Mouse (Mus musculus): ENCODE measurements around the gene Mep1a.
"Not testable (repeated sequence)": the region's sequence is repeated elsewhere in the genome, so short reads cannot be mapped to it uniquely, and the experiment has no call there.

Gene Mep1a

DNA sequence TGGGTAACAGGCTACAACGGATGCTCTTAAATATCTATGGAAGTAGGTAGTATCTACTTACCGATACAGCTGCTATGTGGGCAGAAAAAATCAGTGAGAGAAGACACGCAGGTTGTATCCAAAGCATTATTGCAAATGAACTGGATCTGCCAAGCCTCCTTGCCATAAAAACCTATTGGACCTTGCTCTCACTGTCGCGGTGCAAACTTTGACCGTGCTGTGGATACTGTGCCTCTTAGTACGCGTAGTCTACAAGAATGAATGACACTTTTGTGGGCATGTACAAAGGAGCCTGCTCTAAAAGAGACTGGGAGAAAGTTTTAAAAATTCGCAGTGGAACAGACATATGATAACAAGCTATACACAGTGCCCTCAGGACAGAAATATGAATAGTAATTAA, at the start of gene Mep1a:
TSS of gene Mep1a (minus strand) at position 221 of the 400 bp plus-strand sequence.
- DNase-seq (ENCODE audit: low spot score) = no peak

- no peak for DNase-seq (ENCODE audit: low spot score)
These were observed 48.6 kb upstream of the Mep1a start for GRCm38 (mm10) chr17:43551122-43551630.

DNA sequence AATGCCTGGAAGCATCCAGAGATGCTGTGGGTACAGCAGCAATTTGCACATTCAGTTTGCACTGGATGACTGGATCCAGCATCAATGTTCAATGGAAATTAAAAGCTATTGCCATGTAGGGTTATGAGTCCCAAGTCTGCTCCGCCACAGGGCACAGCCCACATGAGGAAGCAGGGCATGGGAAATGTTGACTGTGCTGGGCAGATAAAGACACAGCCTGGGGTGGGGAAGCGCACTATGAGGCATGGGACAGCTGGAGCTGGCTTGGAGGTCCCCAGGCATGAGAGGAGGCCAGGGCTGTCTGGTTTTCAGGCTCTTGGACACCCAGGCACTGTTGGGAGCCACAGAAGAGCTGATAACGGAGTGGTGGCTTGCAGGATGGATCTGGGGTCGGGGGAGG, 41.4 kb upstream of the Mep1a start:
- DNase-seq (ENCODE audit: low spot score) = no peak

GRCm38 (mm10) chr17:43543539-43543938, 40.9 kb upstream of the Mep1a start, which contains the start of gene Ankrd66:
Ankrd66 (minus strand) TSS chr17:43543639.
- DNase-seq (ENCODE audit: low spot score) = no peak

- no peak for DNase-seq (ENCODE audit: low spot score)
These were observed 36.2 kb upstream of the Mep1a start for GRCm38 (mm10) chr17:43538767-43539166.

DNA sequence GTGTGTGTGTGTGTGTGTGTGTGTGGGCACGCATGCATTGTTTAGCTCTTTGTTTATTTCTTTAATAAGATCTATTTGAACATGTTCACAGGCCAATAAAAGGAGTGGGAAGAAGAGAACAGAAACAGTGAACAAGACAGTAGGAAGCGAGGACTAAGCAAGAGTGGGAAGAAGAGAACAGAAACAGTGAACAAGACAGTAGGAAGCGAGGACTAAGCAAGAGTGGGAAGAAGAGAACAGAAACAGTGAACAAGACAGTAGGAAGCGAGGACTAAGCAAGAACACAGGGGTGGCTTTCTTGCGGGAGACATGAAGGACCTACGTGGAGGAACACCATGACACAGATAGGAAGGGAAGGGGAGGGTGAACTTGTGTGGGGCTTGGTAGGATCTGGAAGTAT, 34.2 kb upstream of the Mep1a start:
- DNase-seq (ENCODE audit: low spot score) = not testable (repeated sequence)

- peak; percentile 42 for DNase-seq (ENCODE audit: low spot score)
These were observed 32.0 kb upstream of the Mep1a start for GRCm38 (mm10) chr17:43534362-43535222.

DNA sequence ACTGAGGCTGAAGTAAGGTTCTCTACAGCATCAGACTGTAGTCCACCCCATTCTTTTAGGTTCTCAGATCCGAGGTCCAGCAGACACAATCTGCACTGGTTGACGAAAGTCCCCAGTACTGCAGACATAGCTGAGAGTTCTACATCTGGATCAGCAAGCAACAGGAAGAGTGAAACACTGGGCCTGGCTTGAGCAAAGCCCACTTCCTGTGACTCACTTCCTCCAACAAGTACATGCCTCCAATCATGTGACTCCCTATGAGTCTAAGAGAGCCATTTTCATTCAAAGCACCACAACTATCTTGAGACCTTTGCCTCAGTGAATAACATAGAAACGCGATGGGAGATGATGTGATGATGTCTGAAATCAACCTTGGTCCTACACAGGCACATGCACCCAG, 28.6 kb upstream of the Mep1a start:
- no peak for DNase-seq (ENCODE audit: low spot score)

DNA sequence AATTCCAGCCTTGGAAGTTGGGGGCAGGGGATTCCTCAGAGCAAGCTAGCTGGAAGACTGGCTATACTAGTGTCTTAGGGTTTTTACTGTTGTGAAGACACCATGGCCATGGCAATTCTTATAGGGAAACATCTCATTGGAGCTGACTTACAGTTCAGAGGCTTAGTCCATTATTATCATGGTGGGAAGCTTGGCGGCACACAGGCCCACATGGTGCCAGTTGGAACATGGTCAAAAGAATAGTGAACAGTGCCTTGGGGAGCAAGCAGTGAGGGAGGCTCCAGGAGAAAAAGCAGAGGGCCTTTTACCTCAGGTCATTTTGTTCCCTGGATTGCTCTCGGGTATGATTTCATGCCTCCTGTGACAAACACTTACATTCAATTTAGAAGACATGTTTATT, 27.9 kb upstream of the Mep1a start:
- no peak for DNase-seq (ENCODE audit: low spot score)

- DNase-seq (ENCODE audit: low spot score) = no peak
These were observed 17.6 kb upstream of the Mep1a start for GRCm38 (mm10) chr17:43520166-43520565.

DNA sequence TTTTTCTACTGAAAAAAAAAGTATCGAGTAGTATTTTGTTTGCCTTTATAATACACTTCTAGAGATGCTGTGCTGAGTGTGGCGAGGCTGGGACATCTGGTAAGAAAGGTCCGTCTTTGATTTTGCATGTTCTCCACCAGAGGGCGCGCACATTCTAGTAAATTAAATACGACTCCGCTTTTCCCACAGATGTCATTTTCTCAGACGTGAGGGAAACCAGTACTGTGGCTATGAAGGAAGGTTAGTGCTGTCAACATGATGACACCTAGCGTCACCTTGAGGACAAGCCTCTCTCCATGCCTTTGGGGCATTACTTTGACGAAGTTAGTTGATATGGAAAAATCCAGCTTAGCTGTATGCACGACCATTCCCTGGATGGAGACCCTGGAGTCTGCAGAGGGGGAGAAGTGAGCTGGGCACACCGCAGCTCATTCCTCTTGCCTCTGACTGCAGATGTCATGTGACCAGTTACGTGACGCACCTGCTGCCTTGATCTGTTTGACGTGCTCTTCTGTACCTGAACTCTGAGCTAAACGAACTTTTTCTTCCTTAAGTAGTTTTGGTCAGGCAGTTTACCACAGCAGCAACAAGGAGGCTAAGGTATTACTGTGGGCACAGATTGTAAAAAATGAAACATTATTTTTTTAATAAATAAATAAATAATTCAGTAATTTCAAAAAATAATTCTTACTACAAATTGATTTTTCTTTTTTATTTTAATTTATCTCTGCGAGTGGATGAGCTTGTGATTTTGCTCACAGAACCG, 16.2 kb upstream of the Mep1a start:
- peak; percentile 88 for DNase-seq (ENCODE audit: low spot score)

DNA sequence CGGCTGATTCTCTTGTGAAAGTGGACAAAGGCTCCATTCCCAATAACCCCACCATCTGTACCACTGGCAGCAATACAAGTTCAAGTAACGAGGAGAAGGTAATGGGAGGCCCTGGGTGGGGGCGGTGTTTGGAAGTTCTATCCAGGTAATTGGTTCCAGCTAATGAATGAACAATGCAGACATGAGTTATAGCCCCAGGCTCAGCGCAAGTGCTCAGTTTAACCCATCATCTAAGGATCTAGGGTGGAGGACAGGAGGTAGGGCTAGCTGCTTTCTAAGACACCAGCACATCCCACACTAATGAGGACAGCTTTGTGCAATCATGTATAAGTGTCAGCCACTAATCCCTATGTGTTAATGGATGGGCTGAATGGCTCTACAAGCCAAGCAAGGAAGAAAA, 8.2 kb upstream of the Mep1a start:
- no peak for DNase-seq (ENCODE audit: low spot score)

- no peak for DNase-seq (ENCODE audit: low spot score)
These were observed 2.0 kb upstream of the Mep1a start for GRCm38 (mm10) chr17:43504594-43504934.

DNA sequence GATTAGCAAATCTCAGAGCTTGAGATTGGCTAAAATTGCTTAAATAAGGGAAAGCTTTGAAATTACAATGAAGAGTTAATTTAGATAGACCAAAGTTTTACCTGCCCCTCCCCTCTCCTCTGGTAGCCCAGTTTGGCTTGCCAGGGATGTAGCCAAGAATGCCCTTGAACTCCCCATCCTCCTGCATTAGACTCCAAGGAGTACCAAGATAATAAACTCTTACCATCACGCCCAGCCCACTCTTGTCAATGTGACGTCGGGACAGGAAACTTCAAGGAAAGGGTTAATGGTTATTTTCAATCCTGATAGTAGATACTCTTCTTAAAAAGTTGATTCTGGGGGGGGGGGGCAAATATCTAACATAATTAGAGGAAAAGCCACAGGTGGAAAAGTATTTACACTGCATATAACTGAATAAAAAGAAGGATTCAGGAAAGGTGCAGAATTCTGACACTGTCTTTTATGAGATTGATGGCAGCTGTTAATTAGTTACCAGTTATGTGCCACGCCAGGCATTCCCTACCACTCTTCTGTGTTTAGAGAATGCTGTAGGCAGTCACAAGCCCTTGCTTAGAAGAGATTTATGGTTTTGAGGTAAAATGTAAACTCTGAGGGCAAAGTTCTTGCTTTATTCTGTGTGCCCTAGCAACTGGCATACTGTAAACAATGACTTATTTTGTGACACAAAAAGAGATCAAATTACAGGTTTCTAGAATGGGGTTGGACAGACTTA, 1.4 kb upstream of the Mep1a start:
- DNase-seq (ENCODE audit: low spot score) = no peak

- DNase-seq (ENCODE audit: low spot score) = no peak
These were observed 981 bp downstream of the Mep1a start for GRCm38 (mm10) chr17:43501631-43502030.

GRCm38 (mm10) chr17:43501223-43501622, 1.4 kb downstream of the Mep1a start:
- DNase-seq (ENCODE audit: low spot score) = no peak

- no peak for DNase-seq (ENCODE audit: low spot score)
These were observed 2.1 kb downstream of the Mep1a start for GRCm38 (mm10) chr17:43500513-43500912.

DNA sequence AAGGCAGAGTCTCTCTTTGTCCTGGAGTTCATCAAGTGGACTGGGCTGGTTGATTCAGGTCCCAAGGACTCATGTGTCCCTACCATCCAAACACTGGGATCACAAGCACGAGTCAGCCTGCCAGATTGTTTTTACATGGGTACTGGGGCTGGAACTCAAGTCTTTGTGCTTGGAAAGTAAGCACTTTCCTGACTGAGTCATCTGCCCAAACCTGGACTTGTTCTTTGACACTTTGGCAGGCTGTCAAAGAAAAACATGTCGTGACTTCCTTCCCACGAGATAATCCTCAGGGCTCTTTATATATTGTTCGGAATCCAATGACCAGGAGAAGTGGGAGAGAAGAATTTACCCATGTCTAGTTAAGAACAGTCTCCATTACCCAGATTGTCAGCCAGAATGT, 5.1 kb downstream of the Mep1a start:
- DNase-seq (ENCODE audit: low spot score) = no peak

GRCm38 (mm10) chr17:43495502-43495901, 7.1 kb downstream of the Mep1a start:
- no peak for DNase-seq (ENCODE audit: low spot score)

GRCm38 (mm10) chr17:43490371-43490770, 12.2 kb downstream of the Mep1a start:
- not testable (repeated sequence) for DNase-seq (ENCODE audit: low spot score)

DNA sequence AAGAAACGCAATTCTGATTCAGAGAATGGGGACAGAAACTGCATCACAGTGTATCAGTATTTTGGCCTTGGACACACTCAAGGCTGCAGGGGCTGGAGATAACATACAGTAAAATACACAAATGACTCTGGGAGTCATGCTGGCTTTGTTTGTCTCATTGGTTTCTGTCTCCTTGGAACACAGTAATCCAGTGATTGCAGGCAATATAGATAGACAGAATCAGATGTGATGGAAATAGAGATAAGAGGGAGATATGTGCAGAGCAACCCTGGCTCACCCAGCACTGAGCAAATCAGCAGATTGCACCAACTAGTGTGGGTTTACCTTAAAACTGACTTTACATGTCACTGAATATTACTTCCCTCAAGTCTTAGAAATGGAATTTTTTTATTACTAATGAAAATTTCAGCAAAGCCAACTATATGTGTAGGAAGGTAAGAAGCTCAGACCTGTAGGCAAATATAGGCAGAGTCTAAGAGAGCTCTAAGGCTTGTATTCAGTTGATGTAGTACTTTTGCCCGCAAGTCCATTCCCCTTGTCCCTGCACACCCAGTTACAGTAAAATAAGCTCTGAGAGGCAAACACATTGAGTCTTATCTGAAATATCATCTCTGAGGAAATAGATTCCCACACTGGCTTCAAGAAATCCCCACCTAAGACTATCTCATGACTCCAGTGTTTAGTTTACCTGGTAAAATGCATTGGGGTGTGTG, 14.0 kb downstream of the Mep1a start:
- no peak for DNase-seq (ENCODE audit: low spot score)

DNA sequence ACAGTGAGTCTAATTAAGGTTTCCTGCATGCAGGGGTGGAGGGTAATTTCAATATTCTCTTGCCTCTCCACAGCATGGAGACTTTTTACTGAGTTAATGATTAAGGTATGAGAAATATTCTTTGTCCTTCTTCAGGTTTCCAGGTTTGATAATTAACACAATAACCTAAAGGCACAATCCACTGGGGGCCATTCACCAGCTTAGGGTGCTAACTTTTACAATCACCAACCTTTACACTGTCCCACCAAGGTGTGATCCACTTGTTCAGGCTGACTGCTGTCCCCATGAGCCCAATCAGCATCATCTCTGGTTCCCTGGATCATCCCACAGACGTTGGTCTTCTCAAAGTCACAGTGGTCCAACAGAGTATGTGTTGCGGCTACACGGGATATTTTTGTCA, 16.6 kb downstream of the Mep1a start:
- DNase-seq (ENCODE audit: low spot score) = no peak
